Comparison of ENCODE assay signal across 9 mouse cellular contexts in genomic region chrX:135993664-135994119, GRCm38 (mm10). TPM values are rescaled to one million over a fixed set of nuclear protein-coding genes. Genes with fewer than 3 reads are reported as not detected.
DNase-seq lines count a peak whose midpoint lies in the region; ATAC-seq and TF ChIP-seq lines count a peak whose summit lies in the region.
"Not testable (repeated sequence)": the region's sequence is repeated elsewhere in the genome, so short reads cannot be mapped to it uniquely, and the experiment has no call there.
"Had no signal": no experiment of that assay in that cellular context is flagged by ENCODE, and none has a peak within 500 bp of the region (broad histone marks: within the 10 kb centered on the region; RNA-seq: fewer than 3 reads in every experiment).

Gene Arxes2 (plus strand): TSS chrX:135993824.

- peak within 1 kb of the TSS; percentile 47 for H3K4me2 ChIP-seq in embryonic facial prominence, embryonic 12.5 days (replicated peaks)
- peak within 1 kb of the TSS; percentile 47 for H3K4me2 ChIP-seq in intestine, embryonic 14.5 days (ENCODE audit: low read length)
- peak within 1 kb of the TSS; percentile 8; the same call in 1 of the 2 replicates for H3K4me2 ChIP-seq in liver, embryonic 16.5 days (ENCODE audit: low read depth, low read length)
- peak within 1 kb of the TSS; percentile 39 for H3K4me2 ChIP-seq in midbrain, postnatal 0 days (ENCODE audit: low read depth, low read length, poor library complexity, severe bottlenecking)

- H3K36me3 ChIP-seq in embryonic facial prominence, embryonic 12.5 days; heart, embryonic 10.5 days; intestine, embryonic 14.5 days (ENCODE audit: control insufficient read depth, insufficient read depth, low read length); liver, embryonic 16.5 days (ENCODE audit: control insufficient read depth, insufficient read depth); midbrain, postnatal 0 days (ENCODE audit: insufficient read depth, low read length): not testable (repeated sequence)

- H3K27ac ChIP-seq in embryonic facial prominence, embryonic 12.5 days; heart, embryonic 10.5 days; intestine, embryonic 14.5 days (ENCODE audit: low read depth); liver, embryonic 16.5 days (ENCODE audit: low read length); midbrain, postnatal 0 days (ENCODE audit: low read depth, low read length): not testable (repeated sequence)

- not testable (repeated sequence) for H3K9me3 ChIP-seq in embryonic facial prominence, embryonic 12.5 days; heart, embryonic 10.5 days; intestine, embryonic 14.5 days (ENCODE audit: control insufficient read depth, low read length); liver, embryonic 16.5 days (replicated peaks; ENCODE audit: control insufficient read depth, low read length); midbrain, postnatal 0 days (ENCODE audit: low read length)

- DNase-seq in adrenal gland, adult 8-10 months; heart, embryonic 10.5 days (ENCODE audit: low spot score); intestine, embryonic 14.5 days (ENCODE audit: low spot score); left cerebral cortex, adult 18-20 months (ENCODE audit: low spot score in 2 of 2); midbrain, postnatal 0 days (ENCODE audit: low spot score): not testable (repeated sequence)
- DNase-seq in thymus, postnatal 4 days, result peak; percentile 21

- ATAC-seq in embryonic facial prominence, embryonic 12.5 days (ENCODE audit: insufficient number of reproducible peaks, insufficient read depth, low FRiP score, low TSS enrichment), result peak; percentile 85
- peak; percentile 93 for ATAC-seq in intestine, embryonic 14.5 days (replicated peaks; ENCODE audit: low FRiP score, low TSS enrichment, low read depth)
- ATAC-seq in liver, embryonic 16.5 days (ENCODE audit: low read depth), result peak; percentile 76
- peak; percentile 92 for ATAC-seq in midbrain, postnatal 0 days (ENCODE audit: low FRiP score)

- not testable (repeated sequence) for H3K27me3 ChIP-seq in embryonic facial prominence, embryonic 12.5 days; heart, embryonic 10.5 days (ENCODE audit: insufficient read depth, poor library complexity, severe bottlenecking); intestine, embryonic 14.5 days (replicated peaks; ENCODE audit: control insufficient read depth, insufficient read depth, low read length); liver, embryonic 16.5 days (ENCODE audit: control insufficient read depth, insufficient read depth, low read depth, low read length); midbrain, postnatal 0 days (ENCODE audit: insufficient read depth, low read length)

- peak within 1 kb of the TSS; percentile 30 for H3K4me3 ChIP-seq in embryonic facial prominence, embryonic 12.5 days
- peak within 1 kb of the TSS; percentile 48 for H3K4me3 ChIP-seq in heart, embryonic 10.5 days
- H3K4me3 ChIP-seq in intestine, embryonic 14.5 days (ENCODE audit: low read depth, low read length), result peak within 1 kb of the TSS; percentile 34
- H3K4me3 ChIP-seq in liver, embryonic 16.5 days (ENCODE audit: low read depth, low read length), result not testable (repeated sequence)
- peak within 1 kb of the TSS; percentile 38 for H3K4me3 ChIP-seq in midbrain, postnatal 0 days (ENCODE audit: low read depth, low read length)

- not testable (repeated sequence) for H3K4me1 ChIP-seq in embryonic facial prominence, embryonic 12.5 days; heart, embryonic 10.5 days; intestine, embryonic 14.5 days (replicated peaks; ENCODE audit: control insufficient read depth, insufficient read depth, low read length); liver, embryonic 16.5 days (ENCODE audit: control insufficient read depth, low read depth, low read length); midbrain, postnatal 0 days (ENCODE audit: insufficient read depth, low read length)

- not testable (repeated sequence) for H3K9ac ChIP-seq in embryonic facial prominence, embryonic 12.5 days; intestine, embryonic 14.5 days (ENCODE audit: low read length); liver, embryonic 16.5 days (ENCODE audit: low read depth, low read length); midbrain, postnatal 0 days (replicated peaks; ENCODE audit: low read length, poor library complexity, severe bottlenecking)

- WGBS in embryonic facial prominence, embryonic 12.5 days, result 20% methylated on average over 10 of the region's 39 CpGs
- WGBS in heart, embryonic 10.5 days, result 10% methylated on average over 4 of the region's 39 CpGs
- WGBS in intestine, embryonic 14.5 days, result 14% methylated on average over 8 of the region's 39 CpGs
- WGBS in liver, embryonic 16.5 days (ENCODE audit: insufficient replicate concordance), result 25% methylated on average over 11 of the region's 39 CpGs
- WGBS in midbrain, postnatal 0 days, result 20% methylated on average over 1 of the region's 39 CpGs

- not testable (repeated sequence) for TF ChIP-seq CTCF in midbrain, postnatal 0 days (IDR thresholded peaks at IDR 0.05)

RNA-seq across cellular contexts. Expression of gene Arxes2, which starts in this region (rescaled TPM):
- total RNA-seq in adrenal gland, adult 8-10 months (2022), result 10 to 100 TPM; 18.5 to 35.9 (median 27.9) TPM
- polyA plus RNA-seq in embryonic facial prominence, embryonic 12.5 days (2016; fragmentation: Nextera tagmentation; extraction: Ambion mirVana), result 94.5 and 101 TPM in 2 replicates
- polyA plus RNA-seq in heart, embryonic 10.5 days (2016; fragmentation: Nextera tagmentation; extraction: Ambion mirVana), result 92.5 and 109 TPM in 2 replicates
- polyA plus RNA-seq in intestine, embryonic 14.5 days (2014; fragmentation: Nextera tagmentation; extraction: Ambion mirVana), result 85.0 and 86.0 TPM in 2 replicates
- 10 to 100 TPM; 62.2 to 63.3 TPM for total RNA-seq in left cerebral cortex, adult 18-20 months (2021)
- 17.6 and 18.0 TPM in 2 replicates for polyA plus RNA-seq in liver, embryonic 16.5 days (2015; fragmentation: Nextera tagmentation; extraction: Ambion mirVana)
- total RNA-seq in midbrain, postnatal 0 days (2014; rRNA removed), result 238 and 253 TPM in 2 replicates
- polyA plus RNA-seq in midbrain, postnatal 0 days (2015; fragmentation: Nextera tagmentation; extraction: Ambion mirVana), result 387 and 388 TPM in 2 replicates
- polyA plus RNA-seq: liver, adult 2 months had no signal
